In genomic region chr17:12684412-12684811, GRCm38 (mm10) we compare ENCODE assay signal across 19 mouse cellular contexts. TPM values are rescaled to one million over a fixed set of nuclear protein-coding genes. Genes with fewer than 3 reads are reported as not detected.
DNase-seq lines count a peak whose midpoint lies in the region; ATAC-seq and TF ChIP-seq lines count a peak whose summit lies in the region.
"Had no signal": no experiment of that assay in that cellular context is flagged by ENCODE, and none has a peak within 500 bp of the region (broad histone marks: within the 10 kb centered on the region; RNA-seq: fewer than 3 reads in every experiment).

No protein-coding gene starts in this region.

- no peak for ATAC-seq in cerebellum, adult (ENCODE audit: insufficient number of reproducible peaks, low FRiP score, low TSS enrichment)
- 0 out of 2 replicates have a peak, but pooled peaks have one; percentile 13 for ATAC-seq in heart, embryonic 16.5 days (replicated peaks; ENCODE audit: extremely low read depth, insufficient read depth, low FRiP score)
- ATAC-seq in heart, embryonic 12.5 days (ENCODE audit: insufficient number of reproducible peaks, low FRiP score): no peak
- no peak for ATAC-seq in midbrain, embryonic 15.5 days (replicated peaks)
- no peak for ATAC-seq in lung, postnatal 0 days
- ATAC-seq: CD4-positive, CD25-positive, alpha-beta regulatory T cell, adult 4 months; forebrain, embryonic 14.5 days; hindbrain, postnatal 0 days had no signal

- peak; percentile 53 to 57 for DNase-seq in cerebellum, adult 18-20 months
- peak; percentile 21 for DNase-seq in lung, postnatal 36 days
- no peak for DNase-seq in lung, postnatal 4 days
- no peak for DNase-seq in lung, postnatal 0 days (ENCODE audit: low spot score)
- DNase-seq: gastrocnemius, postnatal 25 days; left cerebral cortex, postnatal 4 days; right cerebral cortex, postnatal 25 days; thymus, postnatal 14 days had no signal

- no peaks in the 10 kb centered on the region for H3K27me3 ChIP-seq in heart, embryonic 16.5 days (ENCODE audit: control insufficient read depth, insufficient read depth, low read length)
- H3K27me3 ChIP-seq in heart, embryonic 12.5 days (replicated peaks): no peaks in the 10 kb centered on the region
- no peaks in the 10 kb centered on the region for H3K27me3 ChIP-seq in midbrain, embryonic 15.5 days (replicated peaks)
- H3K27me3 ChIP-seq in lung, postnatal 0 days (replicated peaks; ENCODE audit: insufficient read depth, low read length): no peaks in the 10 kb centered on the region
- H3K27me3 ChIP-seq: midbrain, embryonic 12.5 days had no signal

- no peak overlapping the region for H3K9ac ChIP-seq in heart, embryonic 16.5 days (ENCODE audit: low read length)
- H3K9ac ChIP-seq in heart, embryonic 12.5 days: no peak overlapping the region
- H3K9ac ChIP-seq in midbrain, embryonic 15.5 days: no peak overlapping the region
- H3K9ac ChIP-seq in lung, postnatal 0 days (replicated peaks; ENCODE audit: low read depth): no peak overlapping the region
- H3K9ac ChIP-seq: midbrain, embryonic 12.5 days had no signal

- H3K4me3 ChIP-seq in heart, embryonic 16.5 days (ENCODE audit: low read length): no peak overlapping the region
- H3K4me3 ChIP-seq in heart, embryonic 12.5 days: no peak overlapping the region
- H3K4me3 ChIP-seq in midbrain, embryonic 15.5 days: no peak overlapping the region
- no peak overlapping the region for H3K4me3 ChIP-seq in lung, postnatal 0 days (ENCODE audit: low read depth, low read length)
- H3K4me3 ChIP-seq: erythroblast, embryonic 14.5 days; midbrain, embryonic 12.5 days had no signal

- H3K27ac ChIP-seq in heart, embryonic 16.5 days (ENCODE audit: low read length): no peak overlapping the region
- no peak overlapping the region for H3K27ac ChIP-seq in heart, embryonic 12.5 days (ENCODE audit: poor library complexity, severe bottlenecking)
- H3K27ac ChIP-seq in midbrain, embryonic 15.5 days: no peak overlapping the region
- H3K27ac ChIP-seq in lung, postnatal 0 days (ENCODE audit: low read length): no peak overlapping the region
- H3K27ac ChIP-seq: hindbrain, postnatal 0 days; midbrain, embryonic 12.5 days had no signal

- no peak overlapping the region for H3K4me2 ChIP-seq in heart, embryonic 16.5 days (ENCODE audit: low read depth, low read length)
- no peak overlapping the region for H3K4me2 ChIP-seq in heart, embryonic 12.5 days
- no peak overlapping the region for H3K4me2 ChIP-seq in midbrain, embryonic 15.5 days
- no peak overlapping the region for H3K4me2 ChIP-seq in lung, postnatal 0 days (replicated peaks; ENCODE audit: low read depth, low read length)
- H3K4me2 ChIP-seq: midbrain, embryonic 12.5 days had no signal

- H3K9me3 ChIP-seq in heart, embryonic 16.5 days (replicated peaks; ENCODE audit: control insufficient read depth, low read length): no peaks in the 10 kb centered on the region
- peaks cover 7% of the 10 kb centered on the region; the same call in 1 of the 2 replicates for H3K9me3 ChIP-seq in heart, embryonic 12.5 days (replicated peaks)
- H3K9me3 ChIP-seq in midbrain, embryonic 15.5 days: no peaks in the 10 kb centered on the region
- H3K9me3 ChIP-seq in lung, postnatal 0 days (ENCODE audit: low read length): no peaks in the 10 kb centered on the region
- H3K9me3 ChIP-seq: midbrain, embryonic 12.5 days had no signal

- peaks cover 70% of the 10 kb centered on the region for H3K36me3 ChIP-seq in heart, embryonic 16.5 days (ENCODE audit: control insufficient read depth, insufficient read depth)
- H3K36me3 ChIP-seq in heart, embryonic 12.5 days: peaks cover 95% of the 10 kb centered on the region
- peaks cover 51% of the 10 kb centered on the region for H3K36me3 ChIP-seq in midbrain, embryonic 15.5 days (replicated peaks)
- peaks cover 32% of the 10 kb centered on the region for H3K36me3 ChIP-seq in lung, postnatal 0 days (ENCODE audit: insufficient read depth, low read length)

- peaks cover 22% of the 10 kb centered on the region for H3K4me1 ChIP-seq in heart, embryonic 16.5 days (ENCODE audit: control insufficient read depth, insufficient read depth, low read length)
- peaks cover 24% of the 10 kb centered on the region for H3K4me1 ChIP-seq in heart, embryonic 12.5 days (replicated peaks)
- no peaks in the 10 kb centered on the region for H3K4me1 ChIP-seq in midbrain, embryonic 15.5 days
- no peaks in the 10 kb centered on the region for H3K4me1 ChIP-seq in lung, postnatal 0 days (ENCODE audit: insufficient read depth, low read depth, low read length)
- H3K4me1 ChIP-seq: midbrain, embryonic 12.5 days had no signal

- 61% methylated on average over 4 of the region's 4 CpGs for WGBS in heart, embryonic 16.5 days
- 65% methylated on average over 4 of the region's 4 CpGs for WGBS in heart, embryonic 12.5 days
- 84% methylated on average over 4 of the region's 4 CpGs for WGBS in midbrain, embryonic 15.5 days
- 61% methylated on average over 4 of the region's 4 CpGs for WGBS in lung, postnatal 0 days

- no peak for TF ChIP-seq EP300 in lung, postnatal 0 days (IDR thresholded peaks at IDR 0.05)

- no peak for TF ChIP-seq CTCF in lung, postnatal 0 days (IDR thresholded peaks at IDR 0.05)

RNA-seq across cellular contexts. Expression of gene Slc22a1, which starts 8.8 kb away (rescaled TPM):
- polyA plus RNA-seq in heart, embryonic 16.5 days (2015; fragmentation: Nextera tagmentation; extraction: Ambion mirVana): 37.6 and 39.9 TPM in 2 replicates
- polyA plus RNA-seq in heart, embryonic 12.5 days (2016; fragmentation: Nextera tagmentation; extraction: Ambion mirVana): 4.0 and 4.7 TPM in 2 replicates
- polyA plus RNA-seq in midbrain, embryonic 15.5 days (2015; fragmentation: Nextera tagmentation; extraction: Ambion mirVana): not detected in 2 replicates
- polyA plus RNA-seq in lung, postnatal 0 days (2015; fragmentation: Nextera tagmentation; extraction: Ambion mirVana): 1.6 and 3.2 TPM in 2 replicates
- polyA plus RNA-seq: CD4-positive, CD25-positive, alpha-beta regulatory T cell, adult 4 months; embryonic facial prominence, embryonic 11.5 days; erythroblast, embryonic 14.5 days; forebrain, embryonic 14.5 days; midbrain, embryonic 12.5 days; neural tube, embryonic 14.5 days had no signal

Comparison
In these comparisons a context has a peak if more than half of its experiments do, and no peak if none do; other contexts are left out.
1. DNase-seq: peak in cerebellum, adult 18-20 months (2 of 2) and lung, postnatal 36 days (single experiment); none in lung, postnatal 4 days (0 of 2) and lung, postnatal 0 days (single experiment).